Mouse (Mus musculus): ENCODE measurements around the gene Spdef. TPM values are rescaled to one million over a fixed set of nuclear protein-coding genes. Genes with fewer than 3 reads are reported as not detected.

Spdef gene
- polyA plus RNA-seq, 1 experiment from 2014 or later = 0.31 TPM

DNA sequence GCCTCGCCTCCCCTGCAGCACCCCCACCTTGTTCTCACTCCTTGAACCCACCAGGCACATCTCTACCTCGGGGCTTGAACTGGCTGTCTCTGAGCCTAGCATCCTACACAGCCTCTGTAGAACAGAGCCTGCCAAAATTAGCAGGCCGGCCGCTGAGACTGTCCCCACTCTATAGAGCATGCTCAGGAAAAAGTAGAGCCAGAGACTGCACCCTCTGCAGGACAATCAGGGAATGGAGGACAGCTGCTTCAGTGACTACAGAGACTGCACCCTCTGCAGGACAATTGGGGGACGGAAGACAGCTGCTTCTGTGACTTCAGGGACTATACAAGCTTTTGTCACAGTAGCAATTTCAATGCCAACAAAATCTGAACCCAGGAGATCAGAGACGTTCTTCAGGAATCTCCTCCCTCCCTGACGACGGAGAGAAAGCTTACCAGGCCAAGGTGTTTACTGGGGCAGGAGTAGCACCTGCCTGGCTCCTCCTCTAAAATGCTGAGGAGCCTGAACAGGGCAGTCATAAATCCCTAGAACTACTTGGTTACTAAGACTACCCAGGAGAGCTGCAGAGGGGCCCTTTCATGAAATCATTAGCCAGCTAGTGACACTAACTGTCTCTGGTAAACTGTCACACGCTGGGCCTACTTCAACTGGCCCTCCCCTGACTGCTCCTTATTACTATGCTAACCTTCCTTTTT lies 33.0 kb upstream of the Spdef start:
- Histone ChIP-seq H3K27me3 (ENCODE audit: insufficient read depth, low read length) (no peaks in the 10 kb centered on the region), H3K4me1 (ENCODE audit: insufficient read depth, low read length) (no peaks in the 10 kb centered on the region; the same call in 1 of the 2 replicates), H3K4me3 (ENCODE audit: low read length) (no peak overlapping the region), H3K27ac (ENCODE audit: low read length) (no peak overlapping the region), H3K9me3 (ENCODE audit: low read length) (peaks cover 8% of the 10 kb centered on the region), H3K9ac (replicated peaks; ENCODE audit: low read length) (no peak overlapping the region), H3K4me2 (replicated peaks; ENCODE audit: low read depth, low read length) (no peak overlapping the region), H3K36me3 (ENCODE audit: insufficient read depth, low read length) (peaks cover 26% of the 10 kb centered on the region)
- 28% methylated on average over 9 of the region's 9 CpGs for WGBS
- ATAC-seq (ENCODE audit: low FRiP score, low TSS enrichment) = peak; percentile 74

GRCm38 (mm10) chr17:27760169-27760568 lies 31.4 kb upstream of the Spdef start:
- H3K27me3 ChIP-seq (ENCODE audit: insufficient read depth, low read length) = no peaks in the 10 kb centered on the region
- H3K4me1 ChIP-seq (ENCODE audit: insufficient read depth, low read length) = no peaks in the 10 kb centered on the region; the same call in 1 of the 2 replicates
- no peak overlapping the region for H3K4me3 ChIP-seq (ENCODE audit: low read length)
- no peak overlapping the region for H3K27ac ChIP-seq (ENCODE audit: low read length)
- WGBS = 68% methylated on average over 6 of the region's 6 CpGs
- peaks cover 13% of the 10 kb centered on the region for H3K36me3 ChIP-seq (ENCODE audit: insufficient read depth, low read length)
- peaks cover 8% of the 10 kb centered on the region for H3K9me3 ChIP-seq (ENCODE audit: low read length)
- ATAC-seq (ENCODE audit: low FRiP score, low TSS enrichment) = no peak
- H3K9ac ChIP-seq (replicated peaks; ENCODE audit: low read length) = no peak overlapping the region
- no peak overlapping the region for H3K4me2 ChIP-seq (replicated peaks; ENCODE audit: low read depth, low read length)

DNA sequence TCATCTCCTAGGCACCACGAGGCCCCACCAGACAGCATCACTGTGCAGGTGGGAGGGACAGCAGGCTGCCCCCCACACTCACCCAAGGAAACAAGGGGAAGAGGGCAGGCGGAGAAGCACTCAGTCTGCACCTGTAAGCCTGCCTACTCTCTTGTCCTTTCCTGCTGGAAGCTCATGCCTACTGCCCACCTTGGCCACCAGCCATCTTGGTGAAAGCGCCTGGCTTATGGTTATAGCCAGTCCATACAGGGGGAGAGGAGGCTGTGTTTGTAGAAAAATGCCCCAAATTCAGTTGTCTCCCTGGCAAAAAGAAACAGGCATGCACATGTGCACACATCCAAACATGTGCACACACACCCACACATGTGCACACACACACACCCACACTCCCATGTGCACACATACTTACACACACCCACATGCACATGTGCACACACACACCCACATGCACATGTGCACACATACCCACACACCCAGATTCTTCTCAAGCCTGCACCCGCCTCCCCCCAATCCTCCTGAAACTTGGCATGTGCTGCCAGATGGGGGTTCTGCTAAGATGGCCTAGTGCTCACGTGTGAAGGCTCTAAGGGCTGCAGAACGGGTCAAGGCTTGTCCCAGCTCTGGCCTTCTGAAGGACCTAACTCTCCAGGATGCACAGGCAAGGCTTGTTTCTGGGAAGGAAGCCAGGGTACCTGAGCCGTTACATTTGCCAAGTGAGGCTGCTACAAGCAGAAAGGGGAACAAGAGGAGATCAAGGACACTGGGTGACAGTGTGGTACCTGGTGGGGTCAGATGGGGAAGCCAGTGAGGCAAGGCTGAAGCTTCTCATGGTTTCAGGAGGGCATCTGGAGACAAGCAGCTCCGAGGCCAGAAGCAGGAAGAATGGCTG lies 22.8 kb upstream of the Spdef start:
- no peak overlapping the region for H3K4me3 ChIP-seq (ENCODE audit: low read length)
- WGBS = 90% methylated on average over 8 of the region's 8 CpGs
- H3K4me2 ChIP-seq (replicated peaks; ENCODE audit: low read depth, low read length) = no peak overlapping the region
- H3K9ac ChIP-seq (replicated peaks; ENCODE audit: low read length) = no peak overlapping the region
- H3K9me3 ChIP-seq (ENCODE audit: low read length) = no peaks in the 10 kb centered on the region
- 0 out of 2 replicates have a peak, but pooled peaks cover 3% of the 10 kb centered on the region for H3K36me3 ChIP-seq (ENCODE audit: insufficient read depth, low read length)
- H3K4me1 ChIP-seq (ENCODE audit: insufficient read depth, low read length) = peaks cover 1% of the 10 kb centered on the region; the same call in 1 of the 2 replicates
- no peak overlapping the region for H3K27ac ChIP-seq (ENCODE audit: low read length)
- H3K27me3 ChIP-seq (ENCODE audit: insufficient read depth, low read length) = no peaks in the 10 kb centered on the region
- ATAC-seq (ENCODE audit: low FRiP score, low TSS enrichment) = no peak

- Histone ChIP-seq H3K9me3 (ENCODE audit: low read length) (no peaks in the 10 kb centered on the region), H3K27ac (ENCODE audit: low read length) (no peak overlapping the region), H3K4me2 (replicated peaks; ENCODE audit: low read depth, low read length) (no peak overlapping the region), H3K27me3 (ENCODE audit: insufficient read depth, low read length) (no peaks in the 10 kb centered on the region), H3K4me3 (ENCODE audit: low read length) (no peak overlapping the region), H3K4me1 (ENCODE audit: insufficient read depth, low read length) (peaks cover 3% of the 10 kb centered on the region; the same call in 1 of the 2 replicates), H3K9ac (replicated peaks; ENCODE audit: low read length) (no peak overlapping the region), H3K36me3 (ENCODE audit: insufficient read depth, low read length) (0 out of 2 replicates have a peak, but pooled peaks cover 3% of the 10 kb centered on the region)
- 78% methylated on average over 6 of the region's 6 CpGs for WGBS
- ATAC-seq (ENCODE audit: low FRiP score, low TSS enrichment) = no peak
Observed at GRCm38 (mm10) chr17:27750451-27750942, 21.7 kb upstream of the Spdef start.

DNA sequence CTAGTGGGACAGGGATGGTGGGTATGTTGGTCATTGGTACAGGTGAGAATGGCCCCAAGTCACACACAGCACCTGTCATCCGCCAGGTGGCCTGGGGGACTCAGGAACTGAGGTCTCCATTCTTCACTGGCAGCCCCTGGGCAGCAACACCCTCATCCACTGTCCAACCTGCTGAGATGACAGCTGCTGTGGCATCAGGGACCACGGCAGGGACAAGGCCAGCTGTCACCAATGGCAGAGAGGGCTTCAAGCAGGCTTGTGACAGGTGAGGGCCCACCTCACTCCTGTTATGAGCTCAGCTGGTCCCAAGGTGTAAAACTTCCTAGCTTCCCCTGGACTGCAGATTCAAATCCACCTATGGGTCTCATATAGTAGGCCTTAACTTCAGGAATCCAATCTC lies 19.4 kb upstream of the Spdef start:
- H3K9ac ChIP-seq (replicated peaks; ENCODE audit: low read length) = no peak overlapping the region
- no peaks in the 10 kb centered on the region for H3K9me3 ChIP-seq (ENCODE audit: low read length)
- no peak for ATAC-seq (ENCODE audit: low FRiP score, low TSS enrichment)
- peaks cover 3% of the 10 kb centered on the region; the same call in 1 of the 2 replicates for H3K4me1 ChIP-seq (ENCODE audit: insufficient read depth, low read length)
- WGBS = 82% methylated on average over 2 of the region's 2 CpGs
- no peak overlapping the region for H3K27ac ChIP-seq (ENCODE audit: low read length)
- H3K36me3 ChIP-seq (ENCODE audit: insufficient read depth, low read length) = 0 out of 2 replicates have a peak, but pooled peaks cover 3% of the 10 kb centered on the region
- no peak overlapping the region for H3K4me2 ChIP-seq (replicated peaks; ENCODE audit: low read depth, low read length)
- no peaks in the 10 kb centered on the region for H3K27me3 ChIP-seq (ENCODE audit: insufficient read depth, low read length)
- no peak overlapping the region for H3K4me3 ChIP-seq (ENCODE audit: low read length)

- Histone ChIP-seq H3K27ac (ENCODE audit: low read length) (0 out of 2 replicates have a peak overlapping the region, but pooled peaks have one; percentile 5), H3K4me1 (ENCODE audit: insufficient read depth, low read length) (peaks cover 3% of the 10 kb centered on the region; the same call in 1 of the 2 replicates), H3K4me3 (ENCODE audit: low read length) (no peak overlapping the region), H3K4me2 (replicated peaks; ENCODE audit: low read depth, low read length) (no peak overlapping the region), H3K36me3 (ENCODE audit: insufficient read depth, low read length) (no peaks in the 10 kb centered on the region), H3K9ac (replicated peaks; ENCODE audit: low read length) (no peak overlapping the region), H3K9me3 (ENCODE audit: low read length) (no peaks in the 10 kb centered on the region), H3K27me3 (ENCODE audit: insufficient read depth, low read length) (no peaks in the 10 kb centered on the region)
- peak; percentile 14; the same call in 1 of the 2 replicates for ATAC-seq (ENCODE audit: low FRiP score, low TSS enrichment)
- 37% methylated on average over 4 of the region's 4 CpGs for WGBS
Observed at GRCm38 (mm10) chr17:27746446-27746845, 17.7 kb upstream of the Spdef start.

- no peak overlapping the region for H3K4me2 ChIP-seq (replicated peaks; ENCODE audit: low read depth, low read length)
- H3K9ac ChIP-seq (replicated peaks; ENCODE audit: low read length) = no peak overlapping the region
- H3K27ac ChIP-seq (ENCODE audit: low read length) = no peak overlapping the region
- no peak overlapping the region for H3K4me3 ChIP-seq (ENCODE audit: low read length)
- ATAC-seq (ENCODE audit: low FRiP score, low TSS enrichment) = no peak
- 0 out of 2 replicates have a peak, but pooled peaks cover 3% of the 10 kb centered on the region for H3K4me1 ChIP-seq (ENCODE audit: insufficient read depth, low read length)
- no peaks in the 10 kb centered on the region for H3K9me3 ChIP-seq (ENCODE audit: low read length)
- no peaks in the 10 kb centered on the region for H3K27me3 ChIP-seq (ENCODE audit: insufficient read depth, low read length)
- H3K36me3 ChIP-seq (ENCODE audit: insufficient read depth, low read length) = no peaks in the 10 kb centered on the region
- 87% methylated on average over 6 of the region's 6 CpGs for WGBS
Observed at GRCm38 (mm10) chr17:27740961-27741360, 12.2 kb upstream of the Spdef start.

DNA sequence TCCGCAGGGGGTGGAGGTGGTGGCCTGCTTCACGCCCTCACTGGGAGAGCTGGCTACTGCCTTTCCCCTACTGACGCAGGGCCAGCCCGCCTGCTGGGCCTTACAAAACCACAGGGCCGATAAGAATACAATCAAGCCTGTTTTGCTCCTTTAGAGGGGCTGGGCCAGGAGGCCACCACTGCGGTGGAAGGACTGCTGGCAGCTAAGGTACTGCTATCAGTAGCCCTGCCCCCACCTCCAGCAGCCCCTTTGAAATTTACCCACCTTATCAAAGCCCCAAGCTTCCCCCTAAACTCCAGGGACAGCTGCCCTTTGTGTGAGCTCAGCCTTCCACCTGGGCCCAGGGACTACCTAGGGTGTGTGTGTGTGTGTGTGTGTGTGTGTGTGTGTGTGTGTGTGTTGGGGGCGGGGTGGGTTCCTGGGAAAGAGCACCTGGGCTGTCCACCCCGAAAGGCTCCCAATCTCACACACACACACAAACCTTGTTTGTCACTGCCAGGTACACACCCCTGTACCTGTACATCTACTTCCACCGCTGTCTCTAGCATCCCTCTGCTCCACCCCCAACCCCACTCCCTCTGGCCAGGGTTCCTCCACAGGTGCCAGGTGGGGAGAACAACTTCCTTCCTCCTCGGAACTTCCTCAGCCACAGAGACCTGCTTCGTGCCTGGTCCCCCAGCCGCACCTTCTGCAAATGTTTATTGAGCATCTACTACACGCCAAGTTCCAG lies 5.8 kb upstream of the Spdef start:
- Histone ChIP-seq H3K4me3 (ENCODE audit: low read length) (no peak overlapping the region), H3K27ac (ENCODE audit: low read length) (no peak overlapping the region), H3K4me1 (ENCODE audit: insufficient read depth, low read length) (0 out of 2 replicates have a peak, but pooled peaks cover 3% of the 10 kb centered on the region), H3K36me3 (ENCODE audit: insufficient read depth, low read length) (no peaks in the 10 kb centered on the region), H3K9me3 (ENCODE audit: low read length) (0 out of 2 replicates have a peak, but pooled peaks cover 3% of the 10 kb centered on the region), H3K27me3 (ENCODE audit: insufficient read depth, low read length) (no peaks in the 10 kb centered on the region), H3K4me2 (replicated peaks; ENCODE audit: low read depth, low read length) (no peak overlapping the region), H3K9ac (replicated peaks; ENCODE audit: low read length) (no peak overlapping the region)
- WGBS = 28% methylated on average over 13 of the region's 13 CpGs
- ATAC-seq (ENCODE audit: low FRiP score, low TSS enrichment) = no peak

DNA sequence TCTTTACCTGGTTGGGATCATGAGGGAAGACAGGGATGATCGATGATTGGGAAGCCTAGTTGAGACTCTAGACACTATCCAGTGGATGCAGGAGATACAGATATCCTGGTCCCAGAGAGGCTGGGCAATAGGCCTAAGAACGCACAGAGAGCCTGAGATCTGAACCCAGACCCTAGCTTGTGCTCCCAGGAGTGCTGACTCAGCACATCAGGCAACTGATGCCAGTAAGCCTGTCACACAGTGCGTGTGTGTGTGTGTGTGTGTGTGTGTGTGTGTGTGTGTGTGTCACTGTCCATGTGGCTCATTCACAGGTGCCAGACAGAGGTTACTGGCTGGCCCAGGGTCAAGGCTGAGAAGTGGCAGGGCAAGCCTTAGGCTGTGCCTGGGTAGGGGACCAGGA lies 3.9 kb upstream of the Spdef start:
- 0 out of 2 replicates have a peak, but pooled peaks cover 3% of the 10 kb centered on the region for H3K9me3 ChIP-seq (ENCODE audit: low read length)
- H3K27ac ChIP-seq (ENCODE audit: low read length) = no peak overlapping the region
- H3K4me3 ChIP-seq (ENCODE audit: low read length) = no peak overlapping the region
- H3K36me3 ChIP-seq (ENCODE audit: insufficient read depth, low read length) = no peaks in the 10 kb centered on the region
- H3K4me2 ChIP-seq (replicated peaks; ENCODE audit: low read depth, low read length) = no peak overlapping the region
- no peaks in the 10 kb centered on the region for H3K27me3 ChIP-seq (ENCODE audit: insufficient read depth, low read length)
- H3K9ac ChIP-seq (replicated peaks; ENCODE audit: low read length) = no peak overlapping the region
- ATAC-seq (ENCODE audit: low FRiP score, low TSS enrichment) = no peak
- no peaks in the 10 kb centered on the region for H3K4me1 ChIP-seq (ENCODE audit: insufficient read depth, low read length)
- 83% methylated on average over 3 of the region's 3 CpGs for WGBS
